Mouse (Mus musculus) layer of hippocampus, postnatal 25 days (tissue): Measurements from ENCODE around the gene Spns3. TPM values are rescaled to one million over a fixed set of nuclear protein-coding genes. Genes with fewer than 3 reads are reported as not detected.
"Not testable (repeated sequence)": the region's sequence is repeated elsewhere in the genome, so short reads cannot be mapped to it uniquely, and the experiment has no call there.

Experiments used
- DNase-seq, 2 experiments: peaks; one replicate each; pipeline ENCODE4 v3.0.0; 2022; ENCODE audit warnings: mixed read lengths in 2 of 2, low spot score in 1 of 2; ENCODE audit errors: extremely low spot score in 1 of 2
- total RNA-seq, 2 experiments: library from RNA; stranded (reverse); gene quantifications; 2 replicates each; pipeline ENCODE4 v1.2.3; 2021

Gene Spns3
- total RNA-seq, 2 experiments from 2014 or later: 0.15 to 0.28 TPM

- DNase-seq: no peak
These were observed 10.4 kb upstream of the Spns3 start for GRCm38 (mm10) chr11:72560661-72561060.

- no peak for DNase-seq
These were observed 7.8 kb upstream of the Spns3 start for GRCm38 (mm10) chr11:72558155-72558554.

GRCm38 (mm10) chr11:72556953-72557352 lies 6.6 kb upstream of the Spns3 start:
- no peak for DNase-seq

GRCm38 (mm10) chr11:72556470-72556869 lies 6.2 kb upstream of the Spns3 start:
- no peak for DNase-seq

GRCm38 (mm10) chr11:72551531-72552105 lies 1.3 kb upstream of the Spns3 start:
- no peak for DNase-seq

- DNase-seq: no peak
These were observed 3.1 kb downstream of the Spns3 start for GRCm38 (mm10) chr11:72547181-72547580.

- DNase-seq: no peak
These were observed 5.6 kb downstream of the Spns3 start for GRCm38 (mm10) chr11:72544716-72545115.

- DNase-seq: not testable (repeated sequence)
These were observed 6.6 kb downstream of the Spns3 start for GRCm38 (mm10) chr11:72543692-72544091.

- no peak for DNase-seq
These were observed 7.7 kb downstream of the Spns3 start for GRCm38 (mm10) chr11:72542586-72542985.

GRCm38 (mm10) chr11:72541928-72542327 lies 8.4 kb downstream of the Spns3 start:
- no peak for DNase-seq

- DNase-seq: no peak
These were observed 9.9 kb downstream of the Spns3 start for GRCm38 (mm10) chr11:72540437-72540836.

GRCm38 (mm10) chr11:72538811-72539210 lies 11.5 kb downstream of the Spns3 start:
- DNase-seq: no peak

GRCm38 (mm10) chr11:72538037-72538755 lies 12.1 kb downstream of the Spns3 start:
- no peak for DNase-seq

- DNase-seq: no peak
These were observed 12.8 kb downstream of the Spns3 start for GRCm38 (mm10) chr11:72537503-72537902.

GRCm38 (mm10) chr11:72535519-72535918 lies 14.8 kb downstream of the Spns3 start:
- no peak for DNase-seq

- DNase-seq: no peak
These were observed 17.4 kb downstream of the Spns3 start for GRCm38 (mm10) chr11:72532890-72533289.

- DNase-seq: no peak
These were observed 18.7 kb downstream of the Spns3 start for GRCm38 (mm10) chr11:72531632-72532031.

GRCm38 (mm10) chr11:72531144-72531543 lies 19.2 kb downstream of the Spns3 start:
- no peak for DNase-seq

GRCm38 (mm10) chr11:72526190-72526589 lies 24.1 kb downstream of the Spns3 start:
- DNase-seq: no peak

GRCm38 (mm10) chr11:72523711-72524110 lies 26.6 kb downstream of the Spns3 start:
- no peak for DNase-seq

- DNase-seq: peak in 1 of 2 experiments; percentile 33
These were observed 27.7 kb downstream of the Spns3 start for GRCm38 (mm10) chr11:72522616-72523041.
